Mouse (Mus musculus) thymus, adult 2 months (tissue): ENCODE data around the gene Fcho1.

ENCODE experiments used
- CTCF ChIP-seq: fragments of 200-500 bp; IDR thresholded peaks from 2 replicates; pipeline ENCODE4 v1.5.1; 2012; ENCODE audit warnings: mild to moderate bottlenecking, control low read depth, low read length, moderate library complexity, borderline replicate concordance; ENCODE audit not compliant: control insufficient read depth, poor library complexity, insufficient read depth; ENCODE audit errors: extremely low read depth
- POLR2A ChIP-seq: fragments of 200-500 bp; IDR thresholded peaks from 2 replicates; pipeline ENCODE4 v1.6.1; 2012; ENCODE audit warnings: mild to moderate bottlenecking, low read length, control low read depth, moderate library complexity; ENCODE audit not compliant: control insufficient read depth, poor library complexity, insufficient read depth; ENCODE audit errors: extremely low read depth

DNA sequence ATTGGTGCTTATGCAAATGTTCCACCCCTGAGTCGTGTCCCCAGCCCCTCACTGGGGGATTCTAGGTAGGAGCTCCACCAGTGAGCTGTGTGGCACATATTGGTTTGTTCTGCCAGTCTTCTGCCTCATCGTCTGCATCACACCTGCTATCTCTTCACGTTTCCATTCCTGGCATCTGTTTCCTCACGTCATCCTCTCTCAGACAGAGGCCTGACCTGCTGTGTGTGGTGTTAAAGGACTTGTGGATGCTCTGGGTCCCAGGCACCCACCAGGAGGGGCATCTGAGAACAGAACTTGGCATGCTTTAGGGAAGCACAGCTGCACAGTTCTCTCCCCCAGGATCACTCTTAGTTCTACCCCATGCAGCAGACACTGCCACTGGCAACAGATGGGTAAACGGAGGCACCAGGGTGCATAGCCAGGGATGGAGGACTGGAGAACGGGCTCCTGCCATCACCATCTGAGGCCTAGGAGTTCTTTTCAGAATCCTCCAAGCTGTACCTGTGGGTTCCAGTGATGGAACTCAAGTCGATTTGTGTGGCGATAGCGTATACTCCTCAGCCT is 50.0 kb downstream of the Fcho1 start:
- TF ChIP-seq CTCF (no peak), POLR2A (no peak)
